Mouse (Mus musculus) MEL (cell line): ENCODE results near the gene Dph1. TPM values are rescaled to one million over a fixed set of nuclear protein-coding genes. Genes with fewer than 3 reads are reported as not detected.

Source experiments
- DNase-seq: peaks from one replicate; pipeline ENCODE4 v3.0.0; 2011; ENCODE audit warnings: low read depth, low spot score
- H3K27ac ChIP-seq: 2 replicates; pipeline ENCODE4 v1.5.1; 2012; ENCODE audit warnings: low read depth, mild to moderate bottlenecking, control low read depth, low read length, moderate library complexity; ENCODE audit not compliant: control insufficient read depth
- H3K27me3 ChIP-seq, 2 experiments: fragments of 150-350 bp in 1 of 2; sonication (generic) in 1 of 2; 2 replicates each; pipeline ENCODE4 v1.6.1; 2012; ENCODE audit warnings: low read length in 2 of 2, mild to moderate bottlenecking in 2 of 2, improper control_type of control experiment in 1 of 2, moderate library complexity in 1 of 2; ENCODE audit not compliant: insufficient read depth in 2 of 2, control insufficient read depth in 1 of 2
- H3K36me3 ChIP-seq, 2 experiments: 2 replicates each; pipeline ENCODE4 v1.6.1; 2012 to 2014; ENCODE audit warnings: low read length in 2 of 2, improper control_type of control experiment in 1 of 2, inconsistent platforms in 1 of 2, mild to moderate bottlenecking in 1 of 2; ENCODE audit not compliant: insufficient read depth in 2 of 2, control insufficient read depth in 1 of 2
- H3K4me1 ChIP-seq, 2 experiments: fragments of 150-350 bp in 1 of 2; sonication (generic) in 1 of 2; 2 replicates each; pipeline ENCODE4 v1.6.1; 2012; ENCODE audit warnings: low read length in 2 of 2, improper control_type of control experiment in 1 of 2, mild to moderate bottlenecking in 1 of 2; ENCODE audit not compliant: insufficient read depth in 2 of 2, control insufficient read depth in 1 of 2
- H3K4me3 ChIP-seq, 2 experiments: fragments of 150-350 bp in 1 of 2; sonication (generic) in 1 of 2; 2 replicates each; pipeline ENCODE4 v1.5.1; 2012; ENCODE audit warnings: low read depth in 2 of 2, low read length in 2 of 2, mild to moderate bottlenecking in 2 of 2, moderate library complexity in 2 of 2, control low read depth in 1 of 2, improper control_type of control experiment in 1 of 2; ENCODE audit not compliant: control insufficient read depth in 1 of 2, insufficient read depth in 1 of 2
- H3K79me2 ChIP-seq: 2 replicates; pipeline ENCODE4 v1.6.1; 2012; ENCODE audit warnings: mild to moderate bottlenecking, low read length, moderate library complexity; ENCODE audit not compliant: control insufficient read depth, poor library complexity, insufficient read depth
- H3K9ac ChIP-seq: 2 replicates; pipeline ENCODE4 v1.6.1; 2012; ENCODE audit warnings: low read depth, mild to moderate bottlenecking, control low read depth, low read length, moderate library complexity; ENCODE audit not compliant: control insufficient read depth, poor library complexity, severe bottlenecking
- H3K9me3 ChIP-seq: fragments of 150-350 bp; sonication (generic); replicated peaks from 2 replicates; pipeline ENCODE4 v1.6.1; 2012; ENCODE audit warnings: mild to moderate bottlenecking, low read length, improper control_type of control experiment, moderate library complexity; ENCODE audit not compliant: insufficient read depth
- BHLHE40 ChIP-seq: IDR thresholded peaks from 2 replicates; pipeline ENCODE4 v1.6.1; 2012; ENCODE audit warnings: low read depth, mild to moderate bottlenecking, inconsistent platforms, low read length, improper control_type of control experiment, borderline replicate concordance
- CHD2 ChIP-seq: IDR thresholded peaks from 2 replicates; pipeline ENCODE4 v1.6.1; 2011; ENCODE audit warnings: low read length, improper control_type of control experiment
- CTCF ChIP-seq, 3 experiments: IDR thresholded peaks in 2 of 3; conservative IDR thresholded peaks in 1 of 3; 2 replicates each; pipeline ENCODE4 v1.5.1; 2011 to 2012; ENCODE audit warnings: low read length in 3 of 3, low read depth in 2 of 3, mild to moderate bottlenecking in 2 of 3, improper control_type of control experiment in 1 of 3, inconsistent platforms in 1 of 3, mixed read lengths in 1 of 3, moderate library complexity in 1 of 3; ENCODE audit not compliant: control insufficient read depth in 1 of 3, insufficient read depth in 1 of 3, poor library complexity in 1 of 3, severe bottlenecking in 1 of 3
- ELF1 ChIP-seq: IDR thresholded peaks from 2 replicates; pipeline ENCODE4 v1.6.1; 2014; ENCODE audit warnings: low read depth, mild to moderate bottlenecking, inconsistent platforms, low read length, improper control_type of control experiment, moderate library complexity
- EP300 ChIP-seq, 2 experiments: IDR thresholded peaks; 2 replicates each; pipeline ENCODE4 v1.6.1; 2011; ENCODE audit warnings: improper control_type of control experiment in 2 of 2, low read length in 2 of 2, low read depth in 1 of 2, mild to moderate bottlenecking in 1 of 2
- GABPA ChIP-seq: IDR thresholded peaks from 2 replicates; pipeline ENCODE4 v1.6.1; 2012; ENCODE audit warnings: low read depth, mild to moderate bottlenecking, inconsistent platforms, low read length, improper control_type of control experiment, moderate library complexity
- GATA1 ChIP-seq: IDR thresholded peaks from 2 replicates; pipeline ENCODE4 v1.6.1; 2011; ENCODE audit warnings: low read depth, low read length, improper control_type of control experiment
- JUND ChIP-seq: IDR thresholded peaks from 2 replicates; pipeline ENCODE4 v1.6.1; 2011; ENCODE audit warnings: low read depth, mild to moderate bottlenecking, improper control_type of control experiment, low read length
- MAFK ChIP-seq: IDR thresholded peaks from 2 replicates; pipeline ENCODE4 v1.6.1; 2011; ENCODE audit warnings: low read depth, mild to moderate bottlenecking, low read length, improper control_type of control experiment, borderline replicate concordance
- MAX ChIP-seq: IDR thresholded peaks from 2 replicates; pipeline ENCODE4 v1.6.1; 2011; ENCODE audit warnings: low read length, improper control_type of control experiment
- MXI1 ChIP-seq: IDR thresholded peaks from 2 replicates; pipeline ENCODE4 v1.6.1; 2011; ENCODE audit warnings: mild to moderate bottlenecking, low read depth, low read length, improper control_type of control experiment
- MYB ChIP-seq: IDR thresholded peaks from 2 replicates; pipeline ENCODE4 v1.6.1; 2011; ENCODE audit warnings: mild to moderate bottlenecking, low read depth, low read length, improper control_type of control experiment
- MYC ChIP-seq: IDR thresholded peaks from 2 replicates; pipeline ENCODE4 v1.6.1; 2011; ENCODE audit warnings: low read depth, mild to moderate bottlenecking, low read length, improper control_type of control experiment, moderate library complexity
- POLR2A ChIP-seq, 2 experiments: IDR thresholded peaks; 2 replicates each; pipeline ENCODE4 v1.6.1; 2011 to 2012; ENCODE audit warnings: low read length in 2 of 2, mild to moderate bottlenecking in 2 of 2, control low read depth in 1 of 2, improper control_type of control experiment in 1 of 2, low read depth in 1 of 2, moderate library complexity in 1 of 2; ENCODE audit not compliant: control insufficient read depth in 1 of 2, insufficient read depth in 1 of 2, poor library complexity in 1 of 2
- POLR2AphosphoS2 ChIP-seq: IDR thresholded peaks from 2 replicates; pipeline ENCODE4 v1.6.1; 2011; ENCODE audit warnings: low read length, improper control_type of control experiment
- SMC3 ChIP-seq: IDR thresholded peaks from 2 replicates; pipeline ENCODE4 v1.6.1; 2011; ENCODE audit warnings: low read depth, low read length, improper control_type of control experiment
- TCF12 ChIP-seq: IDR thresholded peaks from 2 replicates; pipeline ENCODE4 v1.6.1; 2014; ENCODE audit warnings: low read depth, mild to moderate bottlenecking, inconsistent platforms, low read length, improper control_type of control experiment, moderate library complexity
- UBTF ChIP-seq: IDR thresholded peaks from 2 replicates; pipeline ENCODE4 v1.6.1; 2012; ENCODE audit warnings: low read depth, mild to moderate bottlenecking, inconsistent platforms, low read length, improper control_type of control experiment, moderate library complexity, borderline replicate concordance; ENCODE audit not compliant: insufficient read depth
- USF2 ChIP-seq, 2 experiments: IDR thresholded peaks; 2 replicates each; pipeline ENCODE4 v1.6.1; 2011 to 2012; ENCODE audit warnings: improper control_type of control experiment in 2 of 2, low read length in 2 of 2, borderline replicate concordance in 1 of 2, inconsistent platforms in 1 of 2, low read depth in 1 of 2, mild to moderate bottlenecking in 1 of 2; ENCODE audit not compliant: insufficient read depth in 1 of 2
- ZKSCAN1 ChIP-seq: IDR thresholded peaks from 2 replicates; pipeline ENCODE4 v1.6.1; 2012; ENCODE audit warnings: low read depth, mild to moderate bottlenecking, inconsistent platforms, low read length, improper control_type of control experiment, moderate library complexity
- polyA plus RNA-seq, 2 experiments: library from polyadenylated mRNA; stranded (reverse) in 1 of 2; unstranded in 1 of 2; fragments of >175 nt in 1 of 2; fragments of >200 nt in 1 of 2; gene quantifications; 2 replicates each; pipeline versions ENCODE4 v1.2.1 to v1.2.4; 2012; ENCODE audit warnings: low replicate concordance in 2 of 2, low read depth in 1 of 2; ENCODE audit not compliant: insufficient read length in 2 of 2, insufficient read depth in 1 of 2, missing spikeins in 1 of 2
- total RNA-seq: library from RNA; depleted of rRNA; stranded (reverse); fragments of 300-350 nt; gene quantifications from 2 replicates; pipeline ENCODE4 v1.2.3, GENCODE M21; 2012

Gene Dph1
- total and polyA plus RNA-seq, 3 experiments = 58.4 to 59.5 TPM; not detected in 1

DNA sequence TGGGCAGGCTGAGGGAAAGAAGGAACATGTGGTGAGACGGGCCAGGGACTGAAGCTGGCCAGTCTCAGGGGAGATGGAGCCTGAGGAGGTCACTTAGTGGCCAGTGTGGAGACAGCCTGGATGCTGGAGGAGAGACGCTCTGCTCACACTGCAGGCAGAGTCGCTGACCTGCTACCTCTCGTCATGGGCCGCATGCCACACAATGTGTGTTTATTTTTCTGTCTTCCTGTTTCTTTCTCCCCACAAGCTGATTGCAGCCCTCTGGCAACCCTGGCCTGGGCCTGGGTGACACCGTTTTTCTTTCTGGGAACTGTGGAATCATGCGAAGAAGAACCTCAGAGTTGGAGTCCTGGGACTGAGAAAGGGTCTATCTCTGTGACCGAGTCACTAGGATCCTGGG lies 10.7 kb upstream of the Dph1 start:
- no peak for DNase-seq
- H3K27me3 ChIP-seq = no peaks in the 10 kb centered on the region
- H3K9ac ChIP-seq = no peak overlapping the region
- H3K4me3 ChIP-seq = no peak overlapping the region
- peaks cover 2 to 5% of the 10 kb centered on the region in 2 experiments; a peak in 2 of 4 replicates for H3K4me1 ChIP-seq
- H3K27ac ChIP-seq = no peak overlapping the region
- no peaks in the 10 kb centered on the region for H3K36me3 ChIP-seq
- no peak for TF ChIP-seq UBTF
- no peak for TF ChIP-seq EP300 (IDR thresholded peaks at IDR 0.05; ENCODE audit: low read depth in 1 of 2, low read length in 2 of 2)
- no peak for TF ChIP-seq ELF1
- TF ChIP-seq POLR2AphosphoS2 = no peak
- no peak for TF ChIP-seq CHD2
- H3K79me2 ChIP-seq = no peaks in the 10 kb centered on the region
- H3K9me3 ChIP-seq = no peaks in the 10 kb centered on the region

- DNase-seq = no peak
- no peaks in the 10 kb centered on the region for H3K79me2 ChIP-seq
- peaks cover 2 to 5% of the 10 kb centered on the region in 2 experiments; a peak in 3 of 4 replicates for H3K4me1 ChIP-seq
- no peaks in the 10 kb centered on the region for H3K9me3 ChIP-seq
- no peak overlapping the region for H3K9ac ChIP-seq
- no peaks in the 10 kb centered on the region for H3K27me3 ChIP-seq
- TF ChIP-seq JUND (no peak), ZKSCAN1 (no peak), USF2 (IDR thresholded peaks at IDR 0.05; ENCODE audit: borderline replicate concordance in 1 of 2, insufficient read depth in 1 of 2, low read depth in 1 of 2, low read length in 2 of 2) (no peak), CHD2 (no peak), MYC (no peak), GABPA (no peak), POLR2AphosphoS2 (no peak), POLR2A (IDR thresholded peaks at IDR 0.05; ENCODE audit: control insufficient read depth in 1 of 2, insufficient read depth in 1 of 2, low read depth in 1 of 2, low read length in 2 of 2, poor library complexity in 1 of 2) (no peak), TCF12 (no peak), MYB (no peak), CTCF (IDR thresholded peaks at IDR 0.05 in 2 of 3, conservative IDR thresholded peaks at IDR 0.05 in 1 of 3; ENCODE audit: control insufficient read depth in 1 of 3, insufficient read depth in 1 of 3, low read depth in 2 of 3, low read length in 3 of 3, poor library complexity in 1 of 3, severe bottlenecking in 1 of 3) (no peak), GATA1 (no peak), MXI1 (no peak), MAX (no peak), MAFK (no peak), BHLHE40 (no peak), SMC3 (no peak)
- no peak overlapping the region for H3K4me3 ChIP-seq
- H3K36me3 ChIP-seq = no peaks in the 10 kb centered on the region
- no peak overlapping the region for H3K27ac ChIP-seq
These were observed 9.9 kb upstream of the Dph1 start for GRCm38 (mm10) chr11:75200935-75201334.
